Mouse (Mus musculus) kidney, adult 8-10 months (tissue): ENCODE measurements around the gene Plac1.
A peak's percentile ranks its signal among the peaks of the same experiment; 100 is the strongest.

ENCODE experiments used
- DNase-seq, 2 experiments: peaks; one replicate each; pipeline ENCODE4 v3.0.0; 2022

The Plac1 gene

DNA sequence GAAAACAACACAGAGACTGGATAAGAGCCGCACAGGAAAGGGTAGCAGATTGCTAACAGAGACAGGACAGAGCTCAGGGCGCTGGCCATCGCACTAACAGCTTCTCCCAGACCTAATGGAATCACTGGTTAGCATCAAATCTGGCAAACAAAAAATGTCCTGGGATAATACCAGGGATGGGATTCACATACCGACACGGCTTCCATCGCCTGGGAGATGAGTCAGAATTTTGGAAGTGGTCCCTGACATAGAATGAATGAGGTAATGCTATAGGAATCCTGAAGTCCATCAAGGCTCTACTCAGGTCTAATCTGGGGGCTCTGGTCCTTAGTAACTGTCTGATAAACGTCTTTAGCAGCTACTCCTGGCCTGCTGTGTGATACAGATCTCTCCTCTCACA is 140.0 kb downstream of the Plac1 start:
- DNase-seq = no peak

DNA sequence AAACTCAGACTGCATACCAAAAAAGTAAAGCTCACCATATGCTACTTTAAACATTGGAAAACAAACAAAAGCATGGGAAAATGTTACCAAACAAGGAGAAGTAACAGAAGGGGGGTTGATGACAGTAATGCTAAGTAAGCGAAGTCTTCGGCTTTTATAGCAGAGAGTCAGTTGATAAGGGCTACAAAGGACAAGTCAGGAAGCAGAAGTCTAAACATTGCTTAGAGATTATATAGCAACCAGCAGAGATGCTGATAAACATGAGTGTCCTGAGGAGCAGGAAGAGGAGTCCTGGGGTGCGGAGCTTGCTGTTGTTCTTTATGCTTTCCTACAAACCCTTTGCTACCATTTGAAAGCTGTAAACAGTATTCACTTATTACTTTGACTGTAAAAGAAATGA is 140.6 kb downstream of the Plac1 start:
- no peak for DNase-seq

- DNase-seq = no peak
Observed at GRCm38 (mm10) chrX:53098293-53098692, 141.6 kb downstream of the Plac1 start.

DNA sequence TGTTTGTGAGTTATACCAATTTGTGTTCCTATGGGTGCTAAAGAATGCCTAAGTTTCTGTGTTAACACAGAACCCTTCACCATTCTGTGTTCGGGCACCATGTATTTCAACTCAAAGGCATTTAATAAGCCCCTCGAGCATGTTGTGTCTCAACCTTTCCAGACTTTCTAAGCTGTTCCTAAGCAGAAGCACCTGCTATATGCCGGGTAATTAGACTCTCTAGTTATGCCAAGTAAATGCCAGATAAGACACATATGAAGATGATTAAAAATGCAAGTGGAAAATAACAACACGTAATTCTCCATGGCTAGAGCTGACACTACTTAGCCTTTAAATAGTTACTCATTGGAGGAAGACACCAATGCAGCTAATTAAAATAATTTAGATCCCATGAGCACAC is 142.1 kb downstream of the Plac1 start:
- no peak for DNase-seq

DNA sequence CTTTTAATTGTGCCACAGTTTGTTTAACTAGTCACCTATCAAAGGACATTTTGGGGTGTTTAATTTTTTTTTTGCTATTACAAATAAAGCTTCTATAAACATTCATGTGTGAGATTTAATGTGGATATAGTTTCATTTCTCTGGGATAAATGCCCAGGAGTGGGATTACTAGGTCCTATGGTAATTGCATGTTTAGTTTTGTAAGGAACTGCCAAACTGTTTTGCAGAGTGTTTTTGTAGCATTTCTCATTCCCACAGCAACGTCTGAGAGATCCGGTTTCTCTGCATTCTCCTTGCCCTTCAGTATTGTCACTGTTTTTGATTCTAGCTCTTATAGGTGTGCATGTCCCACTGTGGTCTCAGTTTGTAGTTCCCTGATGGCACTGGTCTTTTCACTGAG is 146.5 kb downstream of the Plac1 start:
- no peak for DNase-seq

- DNase-seq = no peak
Observed at GRCm38 (mm10) chrX:53088663-53089292, 151.1 kb downstream of the Plac1 start.

GRCm38 (mm10) chrX:53087202-53087601 is 152.7 kb downstream of the Plac1 start:
- no peak for DNase-seq

DNA sequence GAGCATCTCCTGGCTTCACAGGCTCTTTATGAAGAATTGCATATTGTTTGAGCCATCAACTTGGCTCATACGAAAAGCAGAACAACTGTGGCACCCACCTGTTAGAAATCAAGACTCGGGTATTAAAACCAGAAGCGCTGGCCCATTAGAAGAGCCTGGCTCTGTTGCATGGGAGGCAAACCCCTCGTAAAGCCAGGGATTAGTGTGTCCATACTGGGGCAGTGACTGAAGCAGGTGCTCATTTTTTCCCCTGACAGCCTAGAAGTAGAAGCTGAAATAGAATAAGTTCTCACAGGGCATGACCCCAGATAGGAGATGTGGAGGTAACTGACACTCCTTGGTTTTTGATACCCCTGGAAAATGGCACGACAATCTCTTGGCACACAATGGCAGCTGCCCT is 154.4 kb downstream of the Plac1 start:
- DNase-seq = no peak

GRCm38 (mm10) chrX:53064406-53064805 is 175.5 kb downstream of the Plac1 start:
- no peak for DNase-seq

GRCm38 (mm10) chrX:53059426-53060007 is 180.4 kb downstream of the Plac1 start:
- DNase-seq = no peak

DNA sequence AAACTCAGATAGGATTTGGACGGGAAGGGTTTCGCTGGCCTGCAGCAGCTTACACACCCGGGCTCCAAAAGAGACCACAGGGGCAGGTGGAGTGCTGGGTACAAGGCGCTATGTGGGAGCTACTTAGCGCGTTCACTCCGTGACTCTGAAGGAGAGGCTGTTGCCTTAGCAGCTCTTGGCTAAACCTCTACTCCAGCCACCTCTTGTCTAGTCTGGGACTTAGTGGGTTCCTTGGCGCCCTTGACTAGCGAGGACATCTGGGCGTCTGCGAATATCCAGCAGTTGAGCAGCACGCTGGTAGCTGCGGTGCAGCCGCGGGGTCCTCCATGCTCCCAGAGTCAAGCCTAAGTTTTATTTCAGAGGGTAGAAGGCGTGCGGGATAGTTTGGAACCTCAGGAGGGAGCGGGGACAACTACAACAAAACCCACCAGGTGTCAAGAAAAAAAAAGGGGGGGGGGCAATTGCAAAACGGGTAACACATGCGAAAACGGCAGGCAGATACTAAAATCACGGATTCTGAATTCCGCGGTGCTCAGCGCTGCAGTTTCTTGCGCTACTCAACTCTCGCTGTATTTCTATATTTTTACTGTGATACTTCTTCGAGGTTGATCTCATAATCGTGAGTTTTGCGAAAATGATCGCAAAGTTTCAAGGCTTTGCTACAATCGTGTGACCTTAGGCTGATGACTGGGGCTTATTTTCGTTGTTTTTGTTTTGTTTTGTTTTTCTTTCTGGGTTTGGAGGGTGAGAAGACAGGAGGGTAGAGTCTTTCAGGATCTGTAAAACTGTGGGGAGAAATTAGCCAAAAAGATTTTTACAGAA is 181.2 kb downstream of the Plac1 start:
- DNase-seq = peak in 1 of 2 experiments; percentile 4

DNA sequence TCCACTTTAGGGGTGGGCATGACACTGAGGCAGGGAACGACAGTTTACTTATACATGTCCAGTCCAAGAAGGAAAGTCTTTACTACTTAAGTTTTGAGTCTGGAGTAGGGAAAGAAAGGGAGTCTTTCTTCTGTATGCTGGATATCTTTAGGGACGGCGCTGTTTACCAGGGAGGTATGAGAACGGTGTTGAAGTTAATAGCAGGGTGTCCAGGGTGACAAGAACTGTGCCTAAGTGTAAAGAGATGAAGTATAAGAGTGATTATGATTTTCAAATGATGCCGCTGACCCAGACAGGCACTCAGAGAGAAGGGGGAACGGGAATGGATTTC is 182.2 kb downstream of the Plac1 start:
- DNase-seq = no peak

DNA sequence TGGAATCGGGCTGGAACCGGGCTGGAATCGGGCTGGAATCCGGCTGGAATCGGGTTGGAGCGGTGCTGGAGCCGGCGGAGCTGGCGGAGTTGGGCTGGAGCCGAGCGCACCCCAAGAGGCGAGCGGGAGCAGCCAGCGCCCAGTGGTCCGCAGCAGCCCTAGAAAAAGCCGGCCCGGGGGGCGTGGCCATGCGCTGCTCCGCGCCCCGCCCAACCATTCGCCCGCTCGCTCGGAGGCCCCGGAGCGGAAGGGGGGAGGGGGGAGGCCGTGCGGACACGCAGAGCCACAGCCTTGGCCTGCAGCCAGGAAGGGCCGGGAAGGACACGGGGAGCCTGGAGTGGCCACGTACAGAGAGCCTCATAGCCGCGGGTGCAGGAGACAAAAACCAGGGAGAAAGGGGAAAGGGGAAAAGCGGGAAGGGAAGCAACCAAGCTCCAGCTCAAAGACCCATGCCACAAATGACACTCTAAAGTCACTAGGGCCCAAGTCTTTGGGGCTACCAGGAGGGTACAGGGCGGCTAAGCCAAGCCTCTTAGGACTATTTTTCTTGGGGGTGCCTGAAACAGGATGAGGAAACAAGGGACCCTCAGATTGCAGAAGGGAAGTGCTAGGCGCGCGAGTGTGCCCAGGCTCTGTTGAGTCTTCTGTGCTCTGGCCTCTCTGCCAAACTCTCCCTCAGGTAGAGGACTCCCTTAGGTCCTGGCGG is 182.7 kb downstream of the Plac1 start:
- DNase-seq = peak; percentile 82 to 83

GRCm38 (mm10) chrX:53056627-53057026 is 183.3 kb downstream of the Plac1 start:
- DNase-seq = peak; percentile 26 to 35

GRCm38 (mm10) chrX:53055771-53056170 is 184.1 kb downstream of the Plac1 start:
- DNase-seq = peak in 1 of 2 experiments; percentile 6

- DNase-seq = no peak
Observed at GRCm38 (mm10) chrX:53053885-53054284, 186.0 kb downstream of the Plac1 start.

- no peak for DNase-seq
Observed at GRCm38 (mm10) chrX:53052652-53053500, 187.0 kb downstream of the Plac1 start.

- no peak for DNase-seq
Observed at GRCm38 (mm10) chrX:53050353-53050752, 189.6 kb downstream of the Plac1 start.

DNA sequence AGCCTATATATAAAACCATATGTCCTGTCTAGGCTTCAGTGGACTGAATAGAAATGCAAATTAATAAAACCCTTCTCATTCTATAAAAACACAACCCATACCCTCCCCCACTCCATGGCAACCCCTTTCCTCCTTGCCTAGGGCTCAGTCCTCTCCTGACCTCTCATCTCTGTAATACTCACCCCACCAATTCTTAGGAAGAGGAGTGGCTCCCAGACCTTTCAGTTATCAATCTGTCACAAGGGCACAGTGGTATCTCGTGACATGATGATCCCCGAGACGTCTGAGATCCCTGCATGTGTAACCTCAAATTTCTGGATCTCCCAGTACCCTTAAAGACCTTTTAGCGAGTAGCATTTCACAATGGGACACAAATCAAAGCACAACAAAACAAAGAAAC is 190.7 kb downstream of the Plac1 start:
- no peak for DNase-seq

DNA sequence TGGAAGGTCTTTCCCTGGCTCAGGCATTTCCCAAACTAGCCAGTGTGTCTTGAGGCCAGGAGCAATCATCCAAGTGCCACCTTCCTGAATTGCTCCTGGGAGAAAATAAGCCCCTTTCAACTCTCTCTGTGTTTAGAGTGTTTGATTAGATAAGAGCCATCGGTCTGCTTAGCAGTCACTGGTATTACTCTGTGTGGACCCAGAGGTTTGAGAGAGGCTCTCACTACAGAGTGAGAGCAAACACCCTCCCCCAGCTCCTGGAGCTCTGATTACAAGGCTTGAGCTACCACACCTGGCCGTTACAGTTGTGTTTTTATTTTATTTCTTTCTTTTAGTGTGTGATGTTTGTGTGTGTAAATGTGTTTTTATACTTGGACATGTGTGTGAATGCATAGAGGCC is 193.0 kb downstream of the Plac1 start:
- no peak for DNase-seq

DNA sequence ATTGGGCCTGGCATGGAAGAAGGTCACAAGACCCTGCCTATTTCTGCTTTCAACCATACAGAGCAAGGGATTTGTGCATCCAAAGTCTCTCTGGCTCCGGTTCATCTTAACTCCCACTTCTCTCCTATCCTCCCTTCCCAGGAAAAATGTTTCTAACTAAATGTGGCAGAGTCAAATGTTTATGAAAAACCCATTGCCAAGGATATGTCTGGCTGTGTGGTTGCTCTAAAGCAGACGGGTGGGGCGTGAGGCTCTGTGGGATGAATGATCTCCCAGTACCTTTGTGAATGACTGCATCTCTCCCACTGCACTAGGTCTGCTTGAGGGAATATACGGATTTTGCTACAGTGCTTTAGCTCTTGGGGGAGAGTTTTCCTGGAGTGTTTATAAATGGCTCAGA is 193.9 kb downstream of the Plac1 start:
- no peak for DNase-seq

DNA sequence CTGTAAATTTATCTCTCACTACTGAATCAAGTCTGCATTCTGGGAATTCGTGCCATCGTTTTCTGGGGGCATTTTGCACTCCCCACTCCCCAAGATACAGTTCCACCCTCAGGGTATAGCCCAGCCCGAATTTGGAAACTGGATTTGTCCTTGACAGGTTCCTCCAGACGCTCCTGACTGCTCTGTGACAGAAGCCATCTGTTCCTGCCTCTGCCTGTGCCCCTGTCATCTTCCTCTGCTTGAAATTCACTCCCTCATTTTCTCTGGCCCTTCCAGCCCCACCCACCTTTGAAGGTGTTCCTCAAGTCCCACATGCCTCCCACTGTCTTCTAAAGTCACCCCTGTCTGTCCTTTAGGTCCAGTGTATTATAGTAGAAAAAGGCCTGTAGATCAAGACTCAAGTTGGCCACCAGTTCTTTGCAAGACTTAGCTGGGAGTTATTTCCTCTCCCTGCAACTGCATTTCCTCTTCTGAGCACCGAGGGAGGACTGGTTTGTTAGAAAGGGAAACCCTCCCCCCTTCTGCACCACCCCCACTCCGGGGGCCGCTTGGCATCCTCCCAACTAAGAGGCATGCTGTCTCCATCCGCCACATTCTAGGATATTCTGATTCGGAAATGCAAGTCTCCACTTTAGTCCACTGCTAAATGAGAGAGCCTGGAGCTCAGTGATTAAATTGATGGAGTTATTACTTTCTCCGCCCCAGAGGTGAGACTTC is 194.6 kb downstream of the Plac1 start:
- peak; percentile 29 to 41 for DNase-seq
